Mouse (Mus musculus) layer of hippocampus, postnatal 14 days (tissue): ENCODE results near the gene Plp2. TPM values are rescaled to one million over a fixed set of nuclear protein-coding genes. Genes with fewer than 3 reads are reported as not detected.

Source experiments
- DNase-seq, 2 experiments: peaks; one replicate each; pipeline ENCODE4 v3.0.0; 2021 to 2022; ENCODE audit warnings: low spot score in 2 of 2, mixed read lengths in 1 of 2
- total RNA-seq, 2 experiments: library from RNA; stranded (reverse); gene quantifications; 2 replicates each; pipeline ENCODE4 v1.2.3; 2021

The Plp2 gene
- total RNA-seq, 2 experiments from 2014 or later, result 7.0 to 9.6 TPM

DNA sequence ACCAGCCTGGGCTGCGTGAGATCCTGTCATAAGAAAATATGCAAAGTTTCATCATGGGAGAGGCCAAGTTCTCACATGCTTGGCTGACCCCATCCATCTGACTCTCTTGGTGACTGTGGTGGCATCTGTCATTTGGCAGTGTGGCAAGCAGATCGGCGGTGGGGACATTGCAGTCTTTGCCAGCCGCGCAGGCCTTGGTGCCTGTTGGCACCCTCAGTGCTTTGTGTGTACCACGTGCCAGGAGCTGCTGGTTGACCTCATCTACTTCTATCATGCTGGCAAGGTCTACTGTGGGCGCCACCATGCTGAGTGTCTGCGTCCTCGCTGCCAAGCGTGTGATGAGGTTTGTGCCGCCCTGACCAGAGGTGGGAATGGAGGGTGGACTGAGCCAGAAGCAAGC is 6.4 kb downstream of the Plp2 start:
- DNase-seq, result no peak

DNA sequence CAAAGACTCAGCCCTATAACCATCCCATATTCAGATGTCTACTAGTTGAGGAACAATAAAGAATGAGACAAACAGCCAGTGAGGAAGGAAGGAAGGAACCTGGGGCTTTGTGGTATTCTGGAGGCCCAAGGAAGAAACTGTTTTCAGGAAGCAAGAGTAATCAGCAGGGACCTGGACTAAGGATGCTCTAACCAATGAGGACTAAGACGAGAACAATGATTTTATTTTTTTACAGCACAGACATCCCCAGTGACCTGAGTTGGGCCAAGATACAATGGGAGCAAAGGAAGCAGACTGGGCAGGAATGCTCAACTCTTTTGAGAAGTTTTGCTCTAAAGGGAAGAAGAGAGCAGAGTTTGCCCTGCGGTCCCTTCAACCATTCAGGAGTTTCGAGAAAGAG is 8.3 kb downstream of the Plp2 start:
- no peak for DNase-seq

DNA sequence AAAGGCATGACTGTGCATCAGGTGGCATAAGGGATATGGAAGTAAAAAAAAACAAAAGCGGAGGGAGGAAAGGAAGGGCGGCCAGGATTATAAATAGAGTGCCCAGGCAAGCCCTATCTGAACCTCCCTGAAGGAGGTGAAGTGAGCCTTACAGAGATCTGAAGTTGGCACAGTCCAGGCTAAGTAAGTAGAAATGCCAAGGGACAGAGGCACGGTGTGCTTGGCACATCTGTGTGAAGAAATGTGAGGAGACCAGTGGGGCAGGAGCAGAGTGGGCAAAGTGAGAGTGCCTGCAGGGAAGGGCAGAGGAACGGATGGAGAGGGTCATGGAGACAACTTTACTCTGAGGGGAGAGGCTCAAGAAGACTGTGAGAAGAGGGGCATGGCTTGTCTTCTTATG is 10.1 kb downstream of the Plp2 start:
- no peak for DNase-seq

DNA sequence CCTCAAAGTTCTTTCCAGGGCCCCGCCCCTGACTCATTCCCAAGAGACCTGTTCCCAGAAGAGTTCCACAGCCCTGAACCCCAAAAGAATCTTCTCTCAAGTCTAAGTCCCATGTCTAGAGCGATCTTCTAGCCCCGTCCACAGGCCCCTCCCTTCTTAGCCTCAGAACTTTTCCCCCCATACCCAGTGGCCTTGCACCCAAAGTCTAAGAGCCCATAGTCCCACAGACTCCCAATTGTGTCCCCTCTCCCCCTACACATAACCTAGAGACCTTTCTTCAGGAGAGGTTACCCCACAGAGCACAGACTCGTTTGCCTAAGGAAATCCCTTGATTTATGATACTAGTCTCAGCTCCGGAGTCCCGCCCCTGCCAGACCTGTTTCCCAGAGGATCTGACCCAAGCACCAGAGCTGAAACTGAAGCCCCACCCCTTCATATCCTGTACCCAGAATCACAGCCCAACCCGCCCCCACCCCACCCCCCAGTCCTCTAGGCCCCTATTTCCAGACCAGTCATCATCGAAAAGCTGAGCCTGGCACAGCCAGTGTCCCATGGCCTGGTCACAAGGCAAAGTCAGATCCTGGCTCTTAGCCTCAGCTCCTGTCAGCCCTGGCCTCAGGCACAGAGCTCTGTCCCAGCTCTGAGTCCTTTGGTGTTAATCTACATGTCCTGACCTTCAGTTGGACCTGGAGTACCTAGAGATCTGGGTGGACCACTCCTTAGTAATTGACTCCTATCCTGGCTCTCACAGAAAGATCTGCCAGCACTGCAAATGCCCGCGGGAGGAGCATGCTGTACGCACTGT is 12.2 kb downstream of the Plp2 start:
- DNase-seq, result no peak

DNA sequence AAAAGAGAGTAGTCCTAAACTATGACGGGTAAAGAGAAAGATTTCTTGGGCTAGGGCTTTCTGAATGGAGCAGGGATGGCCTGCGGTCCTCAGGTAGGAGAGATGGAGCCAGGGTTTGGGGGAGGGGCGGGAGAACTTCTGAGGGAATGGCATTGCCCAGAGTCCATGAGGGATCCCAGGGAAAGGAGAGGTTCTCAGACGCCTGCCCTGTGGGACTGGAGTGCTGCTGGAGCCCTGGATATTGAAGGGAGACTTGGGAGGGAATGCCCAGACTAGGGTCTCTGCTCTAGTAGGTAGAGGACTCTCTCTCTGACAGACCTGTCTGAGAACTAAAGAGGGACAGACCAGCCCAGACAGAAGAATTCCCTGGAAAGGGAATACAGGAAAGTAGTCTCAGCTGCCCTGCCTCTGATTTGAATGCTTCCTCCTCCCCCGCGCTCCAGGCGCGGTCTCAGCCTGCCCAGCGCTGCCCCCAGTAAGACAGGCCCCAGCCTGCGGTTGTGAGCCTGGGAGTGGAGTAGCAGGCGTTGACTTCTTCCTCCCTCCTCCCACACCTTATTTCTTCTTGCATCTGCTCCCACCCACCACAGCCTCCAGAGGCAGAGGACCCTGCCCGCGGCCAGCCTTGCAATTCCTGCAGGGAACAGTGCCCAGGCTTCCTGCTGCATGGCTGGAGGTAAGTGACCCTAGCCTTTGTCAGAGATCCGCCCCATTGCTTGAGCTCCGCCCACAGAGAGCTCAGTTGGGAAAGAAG is 13.0 kb downstream of the Plp2 start:
- DNase-seq, result no peak

DNA sequence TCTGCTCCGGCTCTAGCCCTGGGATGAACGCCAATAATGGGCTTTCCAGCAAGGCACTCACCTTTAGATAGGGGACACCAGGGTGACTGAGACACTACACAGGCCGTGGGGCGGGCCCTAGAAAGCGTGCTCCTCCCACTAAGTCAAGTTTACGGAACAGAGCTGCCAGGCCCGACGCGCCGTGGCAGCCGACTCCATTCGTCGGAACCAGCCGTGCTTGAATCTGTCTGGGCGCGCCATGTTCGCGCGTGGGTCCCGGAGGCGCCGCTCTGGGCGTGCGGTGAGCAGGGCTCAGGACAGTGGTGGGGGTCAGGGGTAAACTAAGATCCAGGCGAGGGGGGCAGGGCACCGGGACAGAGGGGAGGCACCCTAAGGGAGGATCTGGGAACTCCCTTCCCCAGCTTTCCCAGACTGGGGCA is 14.0 kb downstream of the Plp2 start, which contains the start of gene Prickle3:
Gene Prickle3, plus strand, starts transcription at position 40 of the 419 bp plus-strand sequence.
- no peak for DNase-seq

DNA sequence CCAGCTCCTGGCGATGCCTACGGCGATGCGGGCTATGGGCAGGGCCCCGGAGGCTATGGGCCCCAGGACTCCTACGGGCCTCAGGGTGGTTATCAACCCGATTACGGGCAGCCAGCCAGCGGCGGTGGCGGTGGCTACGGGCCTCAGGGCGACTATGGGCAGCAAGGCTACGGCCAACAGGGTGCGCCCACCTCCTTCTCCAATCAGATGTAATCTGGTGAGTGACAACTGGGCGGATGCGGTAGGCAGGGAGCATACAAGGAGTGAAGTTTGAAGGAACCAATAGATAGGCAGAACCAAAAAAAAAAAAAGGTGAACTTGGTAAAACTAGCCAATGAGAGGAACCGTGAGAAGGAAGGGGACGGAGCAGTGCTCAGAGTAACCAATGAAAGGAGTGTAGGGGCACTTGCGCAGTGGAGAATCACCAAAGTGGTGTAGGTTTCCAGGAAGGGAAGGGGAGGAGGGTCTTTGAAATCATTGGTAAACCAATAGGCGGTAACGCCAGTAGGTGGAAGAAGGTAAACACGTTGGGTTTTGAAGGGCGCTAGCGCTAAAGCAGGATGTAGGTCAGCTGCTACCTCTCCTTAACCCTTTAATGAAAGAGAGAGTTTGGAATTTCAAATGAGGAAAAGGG is 22.4 kb downstream of the Plp2 start:
- DNase-seq, result peak; percentile 66 to 78

DNA sequence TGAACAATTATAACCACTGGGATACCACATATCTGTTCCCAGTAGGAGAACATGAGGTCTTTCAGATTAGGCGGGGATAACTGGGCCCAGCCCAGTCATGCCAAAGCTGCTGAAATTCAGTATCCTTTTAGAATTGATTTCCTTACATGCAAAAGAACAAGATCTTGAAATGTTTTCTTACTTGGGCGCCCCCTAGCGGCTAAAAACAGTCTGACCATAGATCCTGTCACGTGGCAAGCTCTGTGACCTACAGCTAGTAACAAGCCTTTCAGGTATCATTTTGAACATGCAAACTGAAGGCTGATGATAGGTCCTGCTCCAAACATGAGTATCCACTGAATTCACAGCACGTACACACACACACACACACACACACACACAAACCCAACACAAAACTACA is 25.8 kb downstream of the Plp2 start:
- peak; percentile 53 to 67 for DNase-seq

DNA sequence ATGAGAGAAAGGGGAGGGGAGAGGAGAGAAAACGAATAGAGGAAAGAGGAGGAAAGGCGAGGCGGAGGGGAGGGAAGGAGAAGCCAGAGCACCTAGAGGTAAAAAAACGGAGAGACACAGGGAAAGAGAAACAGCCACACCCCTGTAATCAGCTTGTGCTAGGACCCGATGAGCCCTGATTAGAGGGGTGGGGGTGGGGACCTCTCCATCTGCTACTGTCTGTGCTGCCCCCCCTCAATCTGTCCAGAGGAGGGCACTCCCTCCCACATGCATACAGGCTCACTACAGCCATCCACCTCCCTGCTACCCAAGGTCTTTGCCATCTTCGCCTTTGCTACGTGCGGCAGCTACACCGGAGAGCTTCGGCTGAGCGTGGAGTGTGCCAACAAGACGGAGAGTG is 30.4 kb downstream of the Plp2 start:
- no peak for DNase-seq

DNA sequence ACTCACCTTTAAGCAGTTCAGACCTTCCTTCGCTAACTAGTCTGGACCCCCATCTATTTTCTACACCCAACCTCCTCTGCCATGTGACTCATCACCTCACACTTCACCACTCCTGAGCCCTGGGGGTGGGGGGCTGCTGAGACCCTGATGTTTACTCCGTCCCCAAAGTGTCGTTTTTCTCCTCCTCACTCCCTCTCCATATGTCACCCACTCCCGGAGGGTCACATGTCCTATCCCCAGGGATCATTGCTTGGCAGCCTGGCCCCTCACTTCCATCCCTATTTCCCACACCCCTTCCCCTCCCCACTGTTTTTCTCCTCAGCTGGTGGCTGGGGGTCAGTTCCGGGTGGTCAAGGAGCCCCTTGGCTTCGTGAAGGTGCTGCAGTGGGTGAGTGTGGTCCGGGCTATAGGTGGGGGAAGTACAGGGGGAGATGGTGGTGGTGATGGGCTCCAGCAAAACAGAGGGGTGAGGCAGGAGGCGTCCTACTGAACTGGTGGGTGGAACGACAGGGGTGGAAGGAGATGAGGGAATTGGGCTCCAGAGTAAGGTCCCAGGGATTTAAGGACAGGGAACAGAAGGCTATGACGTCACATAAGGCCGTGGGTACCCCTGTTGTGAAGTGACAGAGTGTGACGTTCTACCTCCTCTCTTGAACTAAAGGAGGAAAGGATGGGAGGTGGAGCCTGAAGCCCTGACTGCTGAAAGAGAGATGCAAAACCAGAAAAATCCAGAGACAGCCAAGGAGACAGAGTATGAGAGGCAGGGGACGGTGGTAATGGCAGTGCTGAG is 31.5 kb downstream of the Plp2 start:
- DNase-seq, result peak in 1 of 2 experiments; percentile 44

DNA sequence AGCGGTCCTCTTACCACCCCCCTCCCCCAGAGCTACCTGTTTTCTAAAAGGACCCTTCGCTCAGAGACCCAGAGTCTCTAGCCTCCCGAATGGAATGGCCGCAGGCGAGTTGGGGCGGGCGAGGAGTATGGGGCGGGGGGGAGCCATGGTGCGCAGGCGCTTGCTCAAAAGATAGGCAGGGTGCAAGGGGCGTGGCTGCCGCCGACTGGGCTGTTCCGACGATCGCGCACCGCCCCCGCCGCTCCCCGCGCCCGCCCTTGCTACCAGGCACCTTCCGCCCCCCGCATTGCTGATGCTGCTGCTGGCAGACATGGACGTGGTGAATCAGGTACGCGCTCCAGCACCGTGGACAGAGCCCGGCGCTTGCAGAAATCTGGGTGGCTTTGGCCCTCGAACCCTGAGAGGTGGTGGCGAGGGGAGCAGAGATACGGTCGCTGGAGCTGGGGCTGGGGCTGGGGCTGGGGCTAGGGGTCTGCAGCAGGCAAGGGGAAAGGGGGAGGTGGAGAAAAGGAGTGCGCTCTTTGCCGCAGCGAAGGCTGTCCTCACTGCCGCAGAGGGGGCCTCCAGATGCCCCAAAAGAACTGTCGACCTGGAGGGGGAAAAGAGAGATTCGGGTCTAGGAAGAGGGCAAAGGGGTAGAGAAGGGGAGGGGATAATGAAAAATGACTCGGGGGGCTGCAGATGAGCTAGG is 32.6 kb downstream of the Plp2 start, which contains the start of gene Syp:
Gene Syp, plus strand, starts transcription at position 71 of the 691 bp plus-strand sequence.
- peak; percentile 81 to 87 for DNase-seq

DNA sequence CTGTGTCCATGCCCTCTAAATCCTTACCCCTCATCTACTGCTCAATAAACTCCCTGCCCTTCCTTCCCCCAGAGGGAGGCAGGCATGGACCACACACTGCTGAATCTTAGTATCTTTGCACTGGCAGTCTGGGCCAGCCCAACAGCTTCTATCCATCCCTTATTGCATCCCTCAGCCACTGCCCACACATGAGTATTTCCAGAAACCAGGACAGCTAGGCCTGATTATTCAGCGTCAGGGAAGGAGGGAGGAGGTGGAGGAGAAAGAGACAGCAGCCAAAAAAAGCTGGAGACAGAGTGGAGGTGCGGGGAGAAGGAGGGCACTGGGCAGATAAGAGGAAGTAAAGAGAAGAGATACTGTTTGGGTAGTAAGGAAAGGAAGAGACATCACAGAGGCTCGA is 36.1 kb downstream of the Plp2 start:
- DNase-seq, result no peak

DNA sequence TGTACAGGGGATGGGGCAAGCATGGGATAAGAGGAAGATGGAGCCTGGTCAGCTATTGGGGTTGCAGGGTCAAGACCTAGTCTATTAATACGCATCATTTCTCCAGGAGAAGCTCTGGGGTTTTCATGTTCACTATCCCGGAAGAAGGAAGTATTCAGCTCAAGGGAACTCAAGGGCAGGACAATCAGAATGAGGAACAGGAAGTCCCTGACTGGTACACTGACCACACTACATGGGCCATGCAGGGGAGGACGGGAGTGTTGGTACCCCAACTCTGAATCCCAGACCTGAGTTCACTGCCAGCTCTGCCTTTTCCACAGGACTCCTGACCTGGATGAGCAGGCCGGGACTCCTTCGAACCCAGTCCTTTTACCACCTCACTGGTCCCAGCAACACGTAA is 38.6 kb downstream of the Plp2 start:
- DNase-seq, result no peak

Other genes starting within 250 kb of the Plp2 start
- under 1 TPM in 1 of 2 experiments, not detected in 1; 0.24 TPM for gene Foxp3, start 97.7 kb downstream of the Plp2 start, total RNA-seq
- gene Ppp1r3f, start 97.1 kb downstream of the Plp2 start, total RNA-seq, result 10 to 100 TPM; 16.5 to 16.7 TPM
- gene Ccdc22, start 65.9 kb downstream of the Plp2 start, total RNA-seq, result 10 to 100 TPM; 22.6 to 24.5 TPM
- under 1 TPM in 1 of 2 experiments, not detected in 1; 0.21 TPM for gene Cacna1f, start 64.3 kb downstream of the Plp2 start, total RNA-seq
- 1,000 to 10,000 TPM; 1,862 to 1,901 TPM for gene Syp, start 32.9 kb downstream of the Plp2 start, total RNA-seq
- 1 to 10 TPM; 1.5 to 1.6 TPM for gene Prickle3, start 14.1 kb downstream of the Plp2 start, total RNA-seq
- under 1 TPM; 0.25 to 0.31 TPM for gene Magix, start 9.9 kb upstream of the Plp2 start, total RNA-seq
- 10 to 100 TPM; 33.2 to 36.3 TPM for gene Gpkow, start 25.7 kb upstream of the Plp2 start, total RNA-seq
- 10 to 100 TPM; 47.7 to 48.1 TPM for gene Wdr45, start 42.9 kb upstream of the Plp2 start, total RNA-seq
- gene Gm45208, start 50.9 kb upstream of the Plp2 start, total RNA-seq, result not detected
- 100 to 1,000 TPM in 1 of 2 experiments, 10 to 100 TPM in 1; 98.2 to 107 TPM for gene Praf2, start 57.0 kb upstream of the Plp2 start, total RNA-seq
- gene Ccdc120, start 79.5 kb upstream of the Plp2 start, total RNA-seq, result 10 to 100 TPM; 15.5 to 19.6 TPM
- 10 to 100 TPM; 31.7 to 34.4 TPM for gene Tfe3, start 91.2 kb upstream of the Plp2 start, total RNA-seq
- gene Gripap1, start 118.4 kb upstream of the Plp2 start, total RNA-seq, result 10 to 100 TPM; 88.1 to 98.9 TPM
- 10 to 100 TPM in 1 of 2 experiments, 1 to 10 TPM in 1; 9.8 to 10.0 TPM for gene Kcnd1, start 150.9 kb upstream of the Plp2 start, total RNA-seq
- 10 to 100 TPM; 64.1 to 64.9 TPM for gene Otud5, start 170.0 kb upstream of the Plp2 start, total RNA-seq
- 10 to 100 TPM; 43.2 to 49.5 TPM for gene Pim2, start 206.9 kb upstream of the Plp2 start, total RNA-seq
- gene Slc35a2, start 212.6 kb upstream of the Plp2 start, total RNA-seq, result 10 to 100 TPM; 45.9 to 52.7 TPM
- gene Pqbp1, start 227.9 kb upstream of the Plp2 start, total RNA-seq, result 10 to 100 TPM; 72.6 to 80.1 TPM
- 10 to 100 TPM; 20.8 to 23.9 TPM for gene Timm17b, start 228.0 kb upstream of the Plp2 start, total RNA-seq
- gene Gm10491, start 236.4 kb upstream of the Plp2 start, total RNA-seq, result not detected
- not detected for gene Gm10490, start 238.2 kb upstream of the Plp2 start, total RNA-seq
- 100 to 1,000 TPM; 340 to 344 TPM for gene Pcsk1n, start 248.4 kb upstream of the Plp2 start, total RNA-seq